Mouse (Mus musculus): ENCODE measurements at regions not wholly inside any gene's neighbourhood (a gene's known extent, or its start where the extent isn't known, plus 50 kb on each side); places are given as distances from the start of the nearest gene placed in this dataset.
A peak's percentile ranks its signal among the peaks of the same experiment; 100 is the strongest.

- H3K4me3 ChIP-seq (ENCODE audit: low read depth, low read length): no peak overlapping the region
- 12% methylated on average over 9 of the region's 9 CpGs for WGBS
- no peak overlapping the region for H3K4me2 ChIP-seq (ENCODE audit: low read depth, low read length, severe bottlenecking)
- peaks cover 6% of the 10 kb centered on the region; the same call in 1 of the 2 replicates for H3K4me1 ChIP-seq (replicated peaks; ENCODE audit: control insufficient read depth, insufficient read depth, low read length)
- no peaks in the 10 kb centered on the region for H3K27me3 ChIP-seq (ENCODE audit: control insufficient read depth, insufficient read depth, low read length)
- H3K27ac ChIP-seq (ENCODE audit: low read depth, low read length): peak overlapping the region; percentile 47; the same call in 1 of the 2 replicates
- no peaks in the 10 kb centered on the region for H3K36me3 ChIP-seq (ENCODE audit: control insufficient read depth, insufficient read depth, low read length)
- DNase-seq (ENCODE audit: low spot score) (peak; percentile 57), ATAC-seq (replicated peaks; ENCODE audit: low FRiP score) (peak; percentile 81)
- peak overlapping the region; percentile 16 for H3K9ac ChIP-seq (ENCODE audit: low read length)
- no peaks in the 10 kb centered on the region for H3K9me3 ChIP-seq (ENCODE audit: control insufficient read depth, low read length)
Observed at GRCm38 (mm10) chr10:91881521-91882228, 700.6 kb upstream of the Tmpo start.

GRCm38 (mm10) chr10:91875450-91875849 lies 694.3 kb upstream of the Tmpo start:
- H3K4me1 ChIP-seq (replicated peaks; ENCODE audit: control insufficient read depth, insufficient read depth, low read length): no peaks in the 10 kb centered on the region
- no peak overlapping the region for H3K4me2 ChIP-seq (ENCODE audit: low read depth, low read length, severe bottlenecking)
- ATAC-seq (replicated peaks; ENCODE audit: low FRiP score): no peak
- 87% methylated on average over 3 of the region's 3 CpGs for WGBS
- H3K4me3 ChIP-seq (ENCODE audit: low read depth, low read length): no peak overlapping the region
- H3K9ac ChIP-seq (ENCODE audit: low read length): no peak overlapping the region
- no peaks in the 10 kb centered on the region for H3K36me3 ChIP-seq (ENCODE audit: control insufficient read depth, insufficient read depth, low read length)
- H3K9me3 ChIP-seq (ENCODE audit: control insufficient read depth, low read length): no peaks in the 10 kb centered on the region
- no peak for DNase-seq (ENCODE audit: low spot score)
- H3K27ac ChIP-seq (ENCODE audit: low read depth, low read length): no peak overlapping the region
- H3K27me3 ChIP-seq (ENCODE audit: control insufficient read depth, insufficient read depth, low read length): no peaks in the 10 kb centered on the region

- H3K4me2 ChIP-seq (ENCODE audit: low read depth, low read length, severe bottlenecking): no peak overlapping the region
- no peaks in the 10 kb centered on the region for H3K9me3 ChIP-seq (ENCODE audit: control insufficient read depth, low read length)
- H3K36me3 ChIP-seq (ENCODE audit: control insufficient read depth, insufficient read depth, low read length): no peaks in the 10 kb centered on the region
- no peaks in the 10 kb centered on the region for H3K4me1 ChIP-seq (replicated peaks; ENCODE audit: control insufficient read depth, insufficient read depth, low read length)
- no peak overlapping the region for H3K4me3 ChIP-seq (ENCODE audit: low read depth, low read length)
- no peaks in the 10 kb centered on the region for H3K27me3 ChIP-seq (ENCODE audit: control insufficient read depth, insufficient read depth, low read length)
- no peak overlapping the region for H3K27ac ChIP-seq (ENCODE audit: low read depth, low read length)
- ATAC-seq (replicated peaks; ENCODE audit: low FRiP score): no peak
- WGBS: 82% methylated on average over 4 of the region's 4 CpGs
- no peak for DNase-seq (ENCODE audit: low spot score)
- no peak overlapping the region for H3K9ac ChIP-seq (ENCODE audit: low read length)
Observed at GRCm38 (mm10) chr10:91871244-91871643, 690.1 kb upstream of the Tmpo start.

GRCm38 (mm10) chr10:91858711-91859595 lies 677.8 kb upstream of the Tmpo start:
- no peak overlapping the region for H3K9ac ChIP-seq (ENCODE audit: low read length)
- no peaks in the 10 kb centered on the region for H3K4me1 ChIP-seq (replicated peaks; ENCODE audit: control insufficient read depth, insufficient read depth, low read length)
- no peaks in the 10 kb centered on the region for H3K9me3 ChIP-seq (ENCODE audit: control insufficient read depth, low read length)
- H3K4me2 ChIP-seq (ENCODE audit: low read depth, low read length, severe bottlenecking): no peak overlapping the region
- 28% methylated on average over 6 of the region's 6 CpGs for WGBS
- H3K27me3 ChIP-seq (ENCODE audit: control insufficient read depth, insufficient read depth, low read length): no peaks in the 10 kb centered on the region
- H3K36me3 ChIP-seq (ENCODE audit: control insufficient read depth, insufficient read depth, low read length): no peaks in the 10 kb centered on the region
- H3K4me3 ChIP-seq (ENCODE audit: low read depth, low read length): no peak overlapping the region
- no peak overlapping the region for H3K27ac ChIP-seq (ENCODE audit: low read depth, low read length)
- ATAC-seq (replicated peaks; ENCODE audit: low FRiP score): no peak
- peak; percentile 52 for DNase-seq (ENCODE audit: low spot score)

GRCm38 (mm10) chr10:91827074-91827473 lies 646.0 kb upstream of the Tmpo start:
- Histone ChIP-seq H3K36me3 (ENCODE audit: control insufficient read depth, insufficient read depth, low read length) (no peaks in the 10 kb centered on the region), H3K4me2 (ENCODE audit: low read depth, low read length, severe bottlenecking) (no peak overlapping the region), H3K27me3 (ENCODE audit: control insufficient read depth, insufficient read depth, low read length) (no peaks in the 10 kb centered on the region), H3K4me3 (ENCODE audit: low read depth, low read length) (no peak overlapping the region), H3K27ac (ENCODE audit: low read depth, low read length) (no peak overlapping the region), H3K9ac (ENCODE audit: low read length) (no peak overlapping the region), H3K4me1 (replicated peaks; ENCODE audit: control insufficient read depth, insufficient read depth, low read length) (no peaks in the 10 kb centered on the region), H3K9me3 (ENCODE audit: control insufficient read depth, low read length) (no peaks in the 10 kb centered on the region)
- 60% methylated on average over 3 of the region's 3 CpGs for WGBS
- ATAC-seq (replicated peaks; ENCODE audit: low FRiP score) (no peak), DNase-seq (ENCODE audit: low spot score) (no peak)

DNA sequence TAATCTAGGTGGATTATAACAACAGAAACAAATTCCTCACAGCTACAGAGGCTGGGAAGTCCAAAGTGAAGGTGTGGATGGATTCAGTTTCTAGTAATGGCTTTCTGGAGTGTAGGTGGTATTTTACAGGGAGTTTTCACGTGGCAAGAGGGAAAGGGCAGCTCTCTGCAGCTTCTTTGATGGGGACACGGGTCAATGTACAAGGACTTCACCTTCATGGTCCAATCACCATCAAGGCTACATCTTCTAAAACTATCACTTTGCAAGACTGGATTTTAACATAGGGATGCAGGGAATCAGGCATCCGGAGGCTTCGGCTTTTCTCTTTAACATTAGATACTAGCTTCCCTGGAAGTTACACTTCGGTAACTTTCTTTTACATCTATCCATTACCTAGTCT lies 642.4 kb upstream of the Tmpo start:
- no peaks in the 10 kb centered on the region for H3K27me3 ChIP-seq (ENCODE audit: control insufficient read depth, insufficient read depth, low read length)
- no peaks in the 10 kb centered on the region for H3K4me1 ChIP-seq (replicated peaks; ENCODE audit: control insufficient read depth, insufficient read depth, low read length)
- 92% methylated on average over 5 of the region's 5 CpGs for WGBS
- H3K36me3 ChIP-seq (ENCODE audit: control insufficient read depth, insufficient read depth, low read length): no peaks in the 10 kb centered on the region
- H3K9ac ChIP-seq (ENCODE audit: low read length): no peak overlapping the region
- H3K9me3 ChIP-seq (ENCODE audit: control insufficient read depth, low read length): no peaks in the 10 kb centered on the region
- DNase-seq (ENCODE audit: low spot score) (no peak), ATAC-seq (replicated peaks; ENCODE audit: low FRiP score) (no peak)
- no peak overlapping the region for H3K27ac ChIP-seq (ENCODE audit: low read depth, low read length)
- no peak overlapping the region for H3K4me3 ChIP-seq (ENCODE audit: low read depth, low read length)
- no peak overlapping the region for H3K4me2 ChIP-seq (ENCODE audit: low read depth, low read length, severe bottlenecking)

- Histone ChIP-seq H3K27ac (ENCODE audit: low read depth, low read length) (no peak overlapping the region), H3K4me3 (ENCODE audit: low read depth, low read length) (no peak overlapping the region), H3K36me3 (ENCODE audit: control insufficient read depth, insufficient read depth, low read length) (no peaks in the 10 kb centered on the region), H3K4me1 (replicated peaks; ENCODE audit: control insufficient read depth, insufficient read depth, low read length) (no peaks in the 10 kb centered on the region), H3K9me3 (ENCODE audit: control insufficient read depth, low read length) (no peaks in the 10 kb centered on the region), H3K4me2 (ENCODE audit: low read depth, low read length, severe bottlenecking) (no peak overlapping the region), H3K27me3 (ENCODE audit: control insufficient read depth, insufficient read depth, low read length) (no peaks in the 10 kb centered on the region), H3K9ac (ENCODE audit: low read length) (no peak overlapping the region)
- DNase-seq (ENCODE audit: low spot score) (no peak), ATAC-seq (replicated peaks; ENCODE audit: low FRiP score) (no peak)
- 89% methylated on average over 3 of the region's 3 CpGs for WGBS
Observed at GRCm38 (mm10) chr10:91804870-91805269, 623.8 kb upstream of the Tmpo start.

Data from forebrain, embryonic 11.5 days (tissue).